Comparison of ENCODE assay signal across 22 mouse cellular contexts in the genomic region with DNA sequence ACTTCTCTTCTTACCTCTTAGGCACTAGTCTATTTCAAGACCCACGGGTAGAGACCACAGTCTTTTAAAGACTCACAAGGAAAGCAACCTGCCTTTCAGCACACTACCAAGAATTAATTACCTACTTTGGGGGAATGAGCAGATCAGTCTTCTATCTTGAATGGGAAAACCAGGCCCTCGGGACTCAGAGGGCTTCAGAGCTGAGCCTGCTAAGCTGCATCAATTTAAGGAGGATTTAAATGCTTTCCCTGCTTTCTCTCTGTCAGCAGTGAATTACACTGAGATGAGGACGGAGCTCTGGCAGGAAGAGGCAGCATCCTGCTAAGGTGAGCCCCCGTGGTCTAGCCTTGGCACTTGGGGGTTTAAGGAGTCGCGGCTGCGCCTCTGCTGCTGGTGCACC.
DNase-seq lines count a peak whose midpoint lies in the region; ATAC-seq and TF ChIP-seq lines count a peak whose summit lies in the region.
"Had no signal": no experiment of that assay in that cellular context is flagged by ENCODE, and none has a peak within 500 bp of the region (broad histone marks: within the 10 kb centered on the region; RNA-seq: fewer than 3 reads in every experiment).

No protein-coding gene starts in this region.

- no peak for DNase-seq in hindbrain, embryonic 11.5 days (ENCODE audit: low spot score)
- DNase-seq in midbrain, postnatal 0 days (ENCODE audit: low spot score), result peak; percentile 53
- no peak for DNase-seq in testis, postnatal 10 days (ENCODE audit: low spot score)
- no peak for DNase-seq in layer of hippocampus, adult 9-11 months
- DNase-seq: adrenal gland, postnatal 10 days; B cell, adult 2 months; cerebellum, adult 11-12 months; cerebellum, adult 9-10 months; cerebellum, postnatal 25 days; gastrocnemius, adult 2 months; gastrocnemius, postnatal 25 days; heart, postnatal 36 days had no signal

- no peak overlapping the region for H3K4me3 ChIP-seq in forebrain, embryonic 15.5 days
- H3K4me3 ChIP-seq in forebrain, embryonic 12.5 days (replicated peaks), result no peak overlapping the region
- no peak overlapping the region for H3K4me3 ChIP-seq in hindbrain, embryonic 15.5 days
- no peak overlapping the region for H3K4me3 ChIP-seq in hindbrain, embryonic 11.5 days (ENCODE audit: low read depth, low read length)
- H3K4me3 ChIP-seq in midbrain, embryonic 13.5 days (replicated peaks), result no peak overlapping the region
- no peak overlapping the region for H3K4me3 ChIP-seq in midbrain, postnatal 0 days (ENCODE audit: low read depth, low read length)
- H3K4me3 ChIP-seq: embryonic facial prominence, embryonic 12.5 days; forebrain, embryonic 13.5 days; gastrocnemius, adult 2 months; heart, embryonic 13.5 days had no signal

- H3K27ac ChIP-seq in forebrain, embryonic 15.5 days (replicated peaks), result no peak overlapping the region
- no peak overlapping the region for H3K27ac ChIP-seq in forebrain, embryonic 12.5 days
- no peak overlapping the region for H3K27ac ChIP-seq in hindbrain, embryonic 15.5 days (replicated peaks)
- H3K27ac ChIP-seq in hindbrain, embryonic 11.5 days (ENCODE audit: low read depth, low read length), result no peak overlapping the region
- no peak overlapping the region for H3K27ac ChIP-seq in midbrain, embryonic 13.5 days
- H3K27ac ChIP-seq in midbrain, postnatal 0 days (ENCODE audit: low read depth, low read length), result no peak overlapping the region
- H3K27ac ChIP-seq: embryonic facial prominence, embryonic 12.5 days; forebrain, embryonic 13.5 days; gastrocnemius, adult 2 months; heart, embryonic 13.5 days had no signal

- no peaks in the 10 kb centered on the region for H3K27me3 ChIP-seq in forebrain, embryonic 15.5 days
- H3K27me3 ChIP-seq in forebrain, embryonic 12.5 days, result no peaks in the 10 kb centered on the region
- no peaks in the 10 kb centered on the region for H3K27me3 ChIP-seq in hindbrain, embryonic 15.5 days
- no peaks in the 10 kb centered on the region for H3K27me3 ChIP-seq in hindbrain, embryonic 11.5 days (ENCODE audit: control insufficient read depth, insufficient read depth, low read length)
- H3K27me3 ChIP-seq in midbrain, embryonic 13.5 days, result no peaks in the 10 kb centered on the region
- no peaks in the 10 kb centered on the region for H3K27me3 ChIP-seq in midbrain, postnatal 0 days (ENCODE audit: insufficient read depth, low read length)
- H3K27me3 ChIP-seq: embryonic facial prominence, embryonic 12.5 days; forebrain, embryonic 13.5 days; heart, embryonic 13.5 days had no signal

- no peaks in the 10 kb centered on the region for H3K4me1 ChIP-seq in forebrain, embryonic 15.5 days
- no peaks in the 10 kb centered on the region for H3K4me1 ChIP-seq in forebrain, embryonic 12.5 days
- H3K4me1 ChIP-seq in hindbrain, embryonic 15.5 days (replicated peaks), result no peaks in the 10 kb centered on the region
- H3K4me1 ChIP-seq in hindbrain, embryonic 11.5 days (replicated peaks; ENCODE audit: control insufficient read depth, insufficient read depth, low read length), result no peaks in the 10 kb centered on the region
- no peaks in the 10 kb centered on the region for H3K4me1 ChIP-seq in midbrain, embryonic 13.5 days (replicated peaks)
- H3K4me1 ChIP-seq in midbrain, postnatal 0 days (ENCODE audit: insufficient read depth, low read length), result no peaks in the 10 kb centered on the region
- H3K4me1 ChIP-seq: embryonic facial prominence, embryonic 12.5 days; forebrain, embryonic 13.5 days; heart, embryonic 13.5 days had no signal

- ATAC-seq in forebrain, embryonic 15.5 days (replicated peaks), result 0 out of 2 replicates have a peak, but pooled peaks have one; percentile 41
- no peak for ATAC-seq in forebrain, embryonic 12.5 days (ENCODE audit: low FRiP score)
- ATAC-seq in hindbrain, embryonic 15.5 days (ENCODE audit: low FRiP score, low read depth), result 0 out of 2 replicates have a peak, but pooled peaks have one; percentile 54
- ATAC-seq in hindbrain, embryonic 11.5 days (ENCODE audit: low FRiP score), result no peak
- ATAC-seq in midbrain, embryonic 13.5 days, result peak; percentile 58
- ATAC-seq in midbrain, postnatal 0 days (ENCODE audit: low FRiP score), result no peak
- ATAC-seq: CD4-positive, CD25-positive, alpha-beta regulatory T cell, adult 4 months; forebrain, embryonic 13.5 days; inflammation-experienced regulatory T-cells, adult 6 months had no signal

- H3K36me3 ChIP-seq in forebrain, embryonic 15.5 days, result no peaks in the 10 kb centered on the region
- no peaks in the 10 kb centered on the region for H3K36me3 ChIP-seq in forebrain, embryonic 12.5 days (replicated peaks)
- no peaks in the 10 kb centered on the region for H3K36me3 ChIP-seq in hindbrain, embryonic 15.5 days
- H3K36me3 ChIP-seq in hindbrain, embryonic 11.5 days (ENCODE audit: control insufficient read depth, insufficient read depth, low read length), result no peaks in the 10 kb centered on the region
- H3K36me3 ChIP-seq in midbrain, embryonic 13.5 days, result no peaks in the 10 kb centered on the region
- H3K36me3 ChIP-seq in midbrain, postnatal 0 days (ENCODE audit: insufficient read depth, low read length), result no peaks in the 10 kb centered on the region
- H3K36me3 ChIP-seq: embryonic facial prominence, embryonic 12.5 days; G1E; heart, embryonic 13.5 days had no signal

- WGBS in forebrain, embryonic 15.5 days, result 73% methylated on average over 7 of the region's 7 CpGs
- 73% methylated on average over 7 of the region's 7 CpGs for WGBS in forebrain, embryonic 12.5 days
- WGBS in hindbrain, embryonic 15.5 days, result 74% methylated on average over 7 of the region's 7 CpGs
- WGBS in hindbrain, embryonic 11.5 days, result 83% methylated on average over 7 of the region's 7 CpGs
- 63% methylated on average over 7 of the region's 7 CpGs for WGBS in midbrain, embryonic 13.5 days
- WGBS in midbrain, postnatal 0 days, result 68% methylated on average over 7 of the region's 7 CpGs

- no peak overlapping the region for H3K4me2 ChIP-seq in forebrain, embryonic 15.5 days (replicated peaks)
- H3K4me2 ChIP-seq in forebrain, embryonic 12.5 days, result no peak overlapping the region
- H3K4me2 ChIP-seq in hindbrain, embryonic 15.5 days, result no peak overlapping the region
- no peak overlapping the region for H3K4me2 ChIP-seq in hindbrain, embryonic 11.5 days (replicated peaks; ENCODE audit: low read depth, low read length)
- H3K4me2 ChIP-seq in midbrain, embryonic 13.5 days (replicated peaks), result no peak overlapping the region
- H3K4me2 ChIP-seq in midbrain, postnatal 0 days (ENCODE audit: low read depth, low read length, poor library complexity, severe bottlenecking), result no peak overlapping the region
- H3K4me2 ChIP-seq: embryonic facial prominence, embryonic 12.5 days; forebrain, embryonic 13.5 days; heart, embryonic 13.5 days had no signal

- TF ChIP-seq CTCF in midbrain, postnatal 0 days (IDR thresholded peaks at IDR 0.05), result no peak

- H3K9ac ChIP-seq in forebrain, embryonic 15.5 days (replicated peaks), result no peak overlapping the region
- no peak overlapping the region for H3K9ac ChIP-seq in forebrain, embryonic 12.5 days
- H3K9ac ChIP-seq in hindbrain, embryonic 15.5 days, result no peak overlapping the region
- no peak overlapping the region for H3K9ac ChIP-seq in hindbrain, embryonic 11.5 days (ENCODE audit: low read depth, low read length)
- no peak overlapping the region for H3K9ac ChIP-seq in midbrain, embryonic 13.5 days (replicated peaks)
- H3K9ac ChIP-seq in midbrain, postnatal 0 days (replicated peaks; ENCODE audit: low read length, poor library complexity, severe bottlenecking), result no peak overlapping the region
- H3K9ac ChIP-seq: embryonic facial prominence, embryonic 12.5 days; forebrain, embryonic 13.5 days; heart, embryonic 13.5 days had no signal

- no peaks in the 10 kb centered on the region for H3K9me3 ChIP-seq in forebrain, embryonic 15.5 days
- H3K9me3 ChIP-seq in forebrain, embryonic 12.5 days, result no peaks in the 10 kb centered on the region
- H3K9me3 ChIP-seq in hindbrain, embryonic 15.5 days, result no peaks in the 10 kb centered on the region
- no peaks in the 10 kb centered on the region for H3K9me3 ChIP-seq in hindbrain, embryonic 11.5 days (ENCODE audit: control insufficient read depth, low read length)
- H3K9me3 ChIP-seq in midbrain, embryonic 13.5 days, result no peaks in the 10 kb centered on the region
- no peaks in the 10 kb centered on the region for H3K9me3 ChIP-seq in midbrain, postnatal 0 days (ENCODE audit: low read length)
- H3K9me3 ChIP-seq: embryonic facial prominence, embryonic 12.5 days; forebrain, embryonic 13.5 days; G1E; heart, embryonic 13.5 days had no signal

Comparison
In these comparisons a context has a peak if more than half of its experiments do, and no peak if none do; other contexts are left out.
1. ATAC-seq: peak in forebrain, embryonic 15.5 days (single experiment), hindbrain, embryonic 15.5 days (single experiment) and midbrain, embryonic 13.5 days (single experiment); none in forebrain, embryonic 12.5 days (single experiment), hindbrain, embryonic 11.5 days (single experiment) and midbrain, postnatal 0 days (single experiment).